Mouse (Mus musculus) stomach, embryonic 15.5 days (tissue): ENCODE results near the gene Gm4305. TPM values are rescaled to one million over a fixed set of nuclear protein-coding genes. Genes with fewer than 3 reads are reported as not detected.
"Not testable (repeated sequence)": the region's sequence is repeated elsewhere in the genome, so short reads cannot be mapped to it uniquely, and the experiment has no call there.

Experiments
- ATAC-seq: fragments of 200-750 bp; cut with Nextera tagmentation; 2 replicates; pipeline ENCODE4 v1.8.0; 2017; ENCODE audit warnings: low read depth, moderate number of reproducible peaks, moderate TSS enrichment; ENCODE audit not compliant: insufficient read depth, low FRiP score
- H3K27ac ChIP-seq: fragments of 300-500 bp; sonication (generic); 2 replicates; pipeline ENCODE4 v1.5.1; 2015; ENCODE audit warnings: mild to moderate bottlenecking, inconsistent platforms
- H3K27me3 ChIP-seq: fragments of 300-500 bp; sonication (generic); replicated peaks from 2 replicates; pipeline ENCODE4 v1.6.1; 2015; ENCODE audit warnings: inconsistent platforms
- H3K36me3 ChIP-seq: fragments of 300-500 bp; sonication (generic); 2 replicates; pipeline ENCODE4 v1.6.1; 2015; ENCODE audit warnings: inconsistent platforms
- H3K4me1 ChIP-seq: fragments of 300-500 bp; sonication (generic); 2 replicates; pipeline ENCODE4 v1.6.1; 2015; ENCODE audit warnings: inconsistent platforms
- H3K4me2 ChIP-seq: fragments of 300-500 bp; sonication (generic); 2 replicates; pipeline ENCODE4 v1.6.1; 2015; ENCODE audit warnings: mild to moderate bottlenecking, inconsistent platforms
- H3K4me3 ChIP-seq: fragments of 300-500 bp; sonication (generic); replicated peaks from 2 replicates; pipeline ENCODE4 v1.5.1; 2015; ENCODE audit warnings: inconsistent platforms
- H3K9ac ChIP-seq: fragments of 300-500 bp; sonication (generic); 2 replicates; pipeline ENCODE4 v1.6.1; 2015; ENCODE audit warnings: inconsistent platforms
- H3K9me3 ChIP-seq: fragments of 300-500 bp; sonication (generic); 2 replicates; pipeline ENCODE4 v1.6.1; 2016; ENCODE audit warnings: inconsistent platforms
- WGBS: fragments of 180-500 bp; shearing (Covaris S2); methylation state at CpG from one replicate; pipeline ENCODE4 v1.1.7; 2015; 5-methylcytosine and 5-hydroxymethylcytosine counted together
- polyA plus RNA-seq: library from polyadenylated mRNA; unstranded; fragments of >200 nt; fragmentation: Nextera tagmentation; extraction: Ambion mirVana; gene quantifications from 2 replicates; pipeline ENCODE4 v1.2.1, GENCODE M21; 2015

The Gm4305 gene
- polyA plus RNA-seq = not detected in 2 replicates

DNA sequence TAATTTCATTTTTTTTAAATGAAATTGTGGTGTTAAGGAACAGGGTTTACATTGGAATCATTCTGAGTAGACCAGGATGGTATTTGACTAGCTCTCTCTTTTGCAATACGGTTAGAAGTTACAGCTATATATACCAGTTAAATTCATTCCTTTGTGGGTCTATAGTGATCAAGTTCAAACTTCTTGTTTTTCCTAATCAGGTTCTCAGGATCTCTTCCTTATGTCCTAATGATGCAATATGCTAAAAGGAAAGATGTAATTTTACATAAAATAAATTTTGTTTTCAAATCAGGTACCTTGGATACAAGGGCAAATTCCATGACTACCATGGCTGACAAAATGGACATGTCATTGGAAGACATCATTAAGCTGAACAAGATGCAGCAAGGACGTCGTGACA is at the start of gene Gm4305:
TSS of gene Gm4305 (plus strand) at position 301 of the 400 bp plus-strand sequence.
- WGBS = no CpG with 5 or more reads among the region's 3 CpGs
- not testable (repeated sequence) for ATAC-seq, H3K9me3 ChIP-seq

DNA sequence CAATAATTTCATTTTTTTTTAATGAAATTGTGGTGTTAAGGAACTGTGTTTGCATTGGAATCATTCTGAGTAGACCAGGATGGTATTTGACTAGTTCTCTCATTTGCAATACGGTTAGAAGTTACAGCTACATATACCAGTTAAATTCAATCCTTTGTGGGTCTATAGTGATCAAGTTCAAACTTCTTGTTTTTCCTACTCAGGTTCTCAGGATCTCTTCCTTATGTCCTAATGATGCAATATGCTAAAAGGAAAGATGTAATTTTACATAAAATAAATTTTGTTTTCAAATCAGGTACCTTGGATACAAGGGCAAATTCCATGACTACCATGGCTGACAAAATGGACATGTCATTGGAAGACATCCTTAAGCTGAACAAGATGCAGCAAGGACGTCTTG is 15.5 kb upstream of the Gm4305 start, which contains the start of gene Gm4301:
TSS of gene Gm4301 (plus strand) at position 301 of the 400 bp plus-strand sequence.
- not testable (repeated sequence) for H3K4me3 ChIP-seq, H3K36me3 ChIP-seq, H3K9ac ChIP-seq, H3K4me1 ChIP-seq, H3K4me2 ChIP-seq, H3K9me3 ChIP-seq, ATAC-seq, H3K27ac ChIP-seq, H3K27me3 ChIP-seq
- WGBS = no CpG with 5 or more reads among the region's 2 CpGs

More for the DNA sequence above, at the start of gene Gm4305:
- not testable (repeated sequence) for H3K4me2 ChIP-seq, H3K36me3 ChIP-seq, H3K4me3 ChIP-seq, H3K4me1 ChIP-seq, H3K9ac ChIP-seq, H3K27me3 ChIP-seq, H3K27ac ChIP-seq

DNA sequence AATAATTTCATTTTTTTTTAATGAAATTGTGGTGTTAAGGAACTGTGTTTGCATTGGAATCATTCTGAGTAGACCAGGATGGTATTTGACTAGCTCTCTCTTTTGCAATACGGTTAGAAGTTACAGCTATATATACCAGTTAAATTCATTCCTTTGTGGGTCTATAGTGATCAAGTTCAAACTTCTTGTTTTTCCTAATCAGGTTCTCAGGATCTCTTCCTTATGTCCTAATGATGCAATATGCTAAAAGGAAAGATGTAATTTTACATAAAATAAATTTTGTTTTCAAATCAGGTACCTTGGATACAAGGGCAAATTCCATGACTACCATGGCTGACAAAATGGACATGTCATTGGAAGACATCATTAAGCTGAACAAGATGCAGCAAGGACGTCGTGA is 10.4 kb upstream of the Gm4305 start, which contains the start of gene Gm4302:
TSS of gene Gm4302 (plus strand) at position 301 of the 400 bp plus-strand sequence.
- not testable (repeated sequence) for H3K4me1 ChIP-seq, H3K9ac ChIP-seq, H3K36me3 ChIP-seq, H3K4me3 ChIP-seq, H3K27me3 ChIP-seq, H3K27ac ChIP-seq, H3K4me2 ChIP-seq, ATAC-seq, H3K9me3 ChIP-seq
- WGBS = no CpG with 5 or more reads among the region's 3 CpGs

DNA sequence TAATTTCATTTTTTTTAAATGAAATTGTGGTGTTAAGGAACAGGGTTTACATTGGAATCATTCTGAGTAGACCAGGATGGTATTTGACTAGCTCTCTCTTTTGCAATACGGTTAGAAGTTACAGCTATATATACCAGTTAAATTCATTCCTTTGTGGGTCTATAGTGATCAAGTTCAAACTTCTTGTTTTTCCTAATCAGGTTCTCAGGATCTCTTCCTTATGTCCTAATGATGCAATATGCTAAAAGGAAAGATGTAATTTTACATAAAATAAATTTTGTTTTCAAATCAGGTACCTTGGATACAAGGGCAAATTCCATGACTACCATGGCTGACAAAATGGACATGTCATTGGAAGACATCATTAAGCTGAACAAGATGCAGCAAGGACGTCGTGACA is 5.2 kb upstream of the Gm4305 start, which contains the start of gene Gm4303:
TSS of gene Gm4303 (plus strand) at position 301 of the 400 bp plus-strand sequence.
- H3K9me3 ChIP-seq, H3K36me3 ChIP-seq, ATAC-seq, H3K4me3 ChIP-seq, H3K27me3 ChIP-seq, H3K9ac ChIP-seq, H3K4me2 ChIP-seq, H3K4me1 ChIP-seq, H3K27ac ChIP-seq: not testable (repeated sequence)
- no CpG with 5 or more reads among the region's 3 CpGs for WGBS

DNA sequence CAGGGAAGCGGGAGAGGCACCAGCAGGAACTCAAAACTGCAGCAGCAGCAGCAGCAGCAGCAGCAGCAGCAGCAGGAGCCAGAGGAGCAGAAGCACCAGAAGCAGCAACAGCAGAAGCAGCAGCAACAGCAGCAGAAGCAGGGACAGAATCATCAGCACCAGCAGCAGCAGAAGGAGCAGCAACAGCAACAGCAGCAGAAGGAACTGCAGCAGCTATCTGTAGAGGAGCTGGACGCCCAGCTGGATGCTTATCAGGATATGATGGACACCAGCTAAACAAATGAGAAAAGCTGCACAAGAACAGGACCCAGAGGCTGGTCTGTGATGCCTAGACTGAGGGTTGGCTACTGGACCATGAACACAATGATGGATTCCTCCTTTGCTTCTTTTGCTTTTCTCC is 5.9 kb downstream of the Gm4305 start:
- H3K4me1 ChIP-seq, H3K4me3 ChIP-seq, H3K27ac ChIP-seq, H3K27me3 ChIP-seq, H3K36me3 ChIP-seq, H3K4me2 ChIP-seq, H3K9ac ChIP-seq, ATAC-seq, H3K9me3 ChIP-seq: not testable (repeated sequence)
- WGBS = 52% methylated on average over 2 of the region's 2 CpGs

DNA sequence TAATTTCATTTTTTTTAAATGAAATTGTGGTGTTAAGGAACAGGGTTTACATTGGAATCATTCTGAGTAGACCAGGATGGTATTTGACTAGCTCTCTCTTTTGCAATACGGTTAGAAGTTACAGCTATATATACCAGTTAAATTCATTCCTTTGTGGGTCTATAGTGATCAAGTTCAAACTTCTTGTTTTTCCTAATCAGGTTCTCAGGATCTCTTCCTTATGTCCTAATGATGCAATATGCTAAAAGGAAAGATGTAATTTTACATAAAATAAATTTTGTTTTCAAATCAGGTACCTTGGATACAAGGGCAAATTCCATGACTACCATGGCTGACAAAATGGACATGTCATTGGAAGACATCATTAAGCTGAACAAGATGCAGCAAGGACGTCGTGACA is 10.1 kb downstream of the Gm4305 start, which contains the start of gene Gm4307:
TSS of gene Gm4307 (plus strand) at position 301 of the 400 bp plus-strand sequence.
- ATAC-seq, H3K27me3 ChIP-seq, H3K36me3 ChIP-seq, H3K9ac ChIP-seq, H3K4me2 ChIP-seq, H3K27ac ChIP-seq, H3K4me1 ChIP-seq, H3K9me3 ChIP-seq, H3K4me3 ChIP-seq: not testable (repeated sequence)
- WGBS = no CpG with 5 or more reads among the region's 3 CpGs

DNA sequence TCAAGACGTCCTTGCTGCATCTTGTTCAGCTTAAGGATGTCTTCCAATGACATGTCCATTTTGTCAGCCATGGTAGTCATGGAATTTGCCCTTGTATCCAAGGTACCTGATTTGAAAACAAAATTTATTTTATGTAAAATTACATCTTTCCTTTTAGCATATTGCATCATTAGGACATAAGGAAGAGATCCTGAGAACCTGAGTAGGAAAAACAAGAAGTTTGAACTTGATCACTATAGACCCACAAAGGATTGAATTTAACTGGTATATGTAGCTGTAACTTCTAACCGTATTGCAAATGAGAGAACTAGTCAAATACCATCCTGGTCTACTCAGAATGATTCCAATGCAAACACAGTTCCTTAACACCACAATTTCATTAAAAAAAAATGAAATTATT is 31.6 kb downstream of the Gm4305 start, which contains the start of gene Gm4312:
TSS of gene Gm4312 (minus strand) at position 101 of the 400 bp plus-strand sequence.
- not testable (repeated sequence) for H3K9me3 ChIP-seq, H3K36me3 ChIP-seq, H3K4me2 ChIP-seq, H3K4me3 ChIP-seq, H3K9ac ChIP-seq, H3K27ac ChIP-seq, ATAC-seq, H3K4me1 ChIP-seq, H3K27me3 ChIP-seq
- WGBS = no CpG with 5 or more reads among the region's 2 CpGs

Other genes starting within 250 kb of the Gm4305 start
- not detected in 2 replicates for gene Gm4301, start 15.4 kb upstream of the Gm4305 start, polyA plus RNA-seq
- not detected in 2 replicates for gene Gm4302, start 10.3 kb upstream of the Gm4305 start, polyA plus RNA-seq
- gene Gm4303, start 5.1 kb upstream of the Gm4305 start, polyA plus RNA-seq = not detected in 2 replicates
- gene Gm4307, start 10.2 kb downstream of the Gm4305 start, polyA plus RNA-seq = not detected in 2 replicates
- not detected in 2 replicates for gene Gm4312, start 31.5 kb downstream of the Gm4305 start, polyA plus RNA-seq
- 22.2 and 22.5 TPM in 2 replicates for gene Tmtc3, start 136.3 kb downstream of the Gm4305 start, polyA plus RNA-seq
- gene Cep290, start 136.5 kb downstream of the Gm4305 start, polyA plus RNA-seq = 5.2 and 6.0 TPM in 2 replicates
- gene 4930430F08Rik, start 239.3 kb downstream of the Gm4305 start, polyA plus RNA-seq = 7.1 and 8.1 TPM in 2 replicates
- gene 1700017N19Rik, start 239.4 kb downstream of the Gm4305 start, polyA plus RNA-seq = not detected in 2 replicates